Mouse (Mus musculus) heart, adult 11 months (tissue): ENCODE data around the gene 1700001C02Rik.

Source experiments
- DNase-seq: peaks from one replicate; pipeline ENCODE4 v3.0.0; 2022

The 1700001C02Rik gene

GRCm38 (mm10) chr5:30495288-30495687 is 29.4 kb downstream of the 1700001C02Rik start:
- no peak for DNase-seq

DNA sequence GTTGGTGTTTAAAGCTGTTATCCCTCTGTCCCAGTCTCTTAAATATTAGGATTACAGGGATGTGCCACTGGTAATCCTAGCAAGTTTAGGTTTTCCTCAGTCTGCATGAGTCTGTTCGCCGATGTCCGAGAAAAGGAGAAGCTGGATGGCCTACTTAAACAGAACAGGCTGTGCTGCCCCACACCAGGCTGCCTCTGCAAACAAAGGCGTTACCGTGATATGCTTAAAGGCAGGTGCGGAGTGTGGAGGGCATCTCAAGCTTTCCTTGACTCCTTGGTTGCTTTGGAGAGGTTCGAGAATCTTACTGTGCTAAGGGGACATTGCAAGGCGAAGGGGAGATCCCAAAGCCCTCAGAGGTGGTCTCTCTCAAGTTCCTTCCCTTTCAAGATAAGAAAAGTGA is 31.0 kb downstream of the 1700001C02Rik start:
- DNase-seq: no peak

DNA sequence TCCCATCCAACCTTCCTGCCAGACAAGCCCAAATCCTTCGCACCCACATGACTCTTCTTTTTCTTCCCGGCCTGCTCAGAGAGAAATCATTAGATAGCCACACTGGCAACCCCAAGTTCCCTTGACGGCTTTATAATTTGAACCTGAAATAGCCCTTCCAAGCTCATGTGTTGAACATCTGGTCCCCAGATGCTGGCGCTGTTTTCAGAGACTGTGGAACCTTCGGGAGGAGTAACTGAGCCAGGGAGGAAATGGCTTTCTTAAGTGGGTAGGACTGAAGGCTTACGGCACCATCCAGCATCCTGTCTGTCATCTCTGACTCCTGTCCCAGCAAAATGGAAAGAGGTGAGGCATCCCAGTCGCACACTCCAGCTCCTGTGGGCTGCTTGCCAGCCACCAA is 31.5 kb downstream of the 1700001C02Rik start:
- no peak for DNase-seq

GRCm38 (mm10) chr5:30513111-30513510 is 47.3 kb downstream of the 1700001C02Rik start:
- no peak for DNase-seq

- peak; percentile 93 for DNase-seq
Observed at GRCm38 (mm10) chr5:30516376-30516775, 50.5 kb downstream of the 1700001C02Rik start.

DNA sequence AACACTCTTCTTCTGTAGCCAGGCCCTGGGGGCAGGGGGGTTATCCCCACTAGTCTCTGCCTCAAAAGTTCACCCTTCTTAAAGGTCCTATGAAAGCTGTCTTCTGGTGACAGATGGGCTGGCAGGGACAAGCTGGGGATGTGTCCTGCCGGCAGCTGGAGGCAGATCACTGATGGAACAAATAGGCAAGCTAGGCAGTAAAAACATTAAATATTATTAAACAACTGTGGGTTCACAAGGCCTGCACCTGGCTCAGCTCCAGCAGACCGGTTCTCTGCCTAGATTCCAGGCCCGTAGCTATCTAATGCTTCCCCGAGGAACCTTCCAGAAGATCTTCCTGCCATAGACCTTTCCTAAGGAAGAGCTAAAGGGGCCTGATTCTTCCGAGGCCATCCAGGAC is 52.3 kb downstream of the 1700001C02Rik start:
- no peak for DNase-seq

GRCm38 (mm10) chr5:30518547-30518946 is 52.7 kb downstream of the 1700001C02Rik start:
- no peak for DNase-seq

DNA sequence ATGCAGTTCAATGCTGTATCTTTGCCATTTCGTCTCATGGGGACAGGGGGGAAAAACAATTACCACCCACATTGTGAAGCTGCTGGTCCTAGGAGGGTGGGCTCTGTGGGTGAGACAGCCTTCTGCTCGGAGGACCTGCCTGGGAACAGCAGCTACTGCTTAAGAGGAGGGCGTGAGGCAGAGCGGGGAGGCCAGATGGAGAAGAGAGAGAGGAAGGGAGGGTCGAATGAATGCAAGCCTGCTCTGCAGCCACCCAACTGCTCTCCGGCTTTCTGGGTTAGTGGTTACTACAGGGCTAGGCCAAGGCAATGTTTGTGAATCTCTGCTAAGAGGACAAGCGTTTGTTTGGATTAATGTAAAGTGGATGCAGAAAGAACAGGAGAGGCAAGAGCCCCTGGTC is 53.6 kb downstream of the 1700001C02Rik start:
- no peak for DNase-seq

GRCm38 (mm10) chr5:30520214-30520732 is 54.4 kb downstream of the 1700001C02Rik start:
- DNase-seq: no peak

- no peak for DNase-seq
Observed at GRCm38 (mm10) chr5:30522406-30522805, 56.6 kb downstream of the 1700001C02Rik start.

- DNase-seq: no peak
Observed at GRCm38 (mm10) chr5:30523131-30523530, 57.3 kb downstream of the 1700001C02Rik start.

GRCm38 (mm10) chr5:30524213-30524612 is 58.4 kb downstream of the 1700001C02Rik start:
- peak; percentile 90 for DNase-seq

GRCm38 (mm10) chr5:30525920-30526836 is 60.3 kb downstream of the 1700001C02Rik start:
- no peak for DNase-seq

- no peak for DNase-seq
Observed at GRCm38 (mm10) chr5:30527129-30527528, 61.3 kb downstream of the 1700001C02Rik start.

DNA sequence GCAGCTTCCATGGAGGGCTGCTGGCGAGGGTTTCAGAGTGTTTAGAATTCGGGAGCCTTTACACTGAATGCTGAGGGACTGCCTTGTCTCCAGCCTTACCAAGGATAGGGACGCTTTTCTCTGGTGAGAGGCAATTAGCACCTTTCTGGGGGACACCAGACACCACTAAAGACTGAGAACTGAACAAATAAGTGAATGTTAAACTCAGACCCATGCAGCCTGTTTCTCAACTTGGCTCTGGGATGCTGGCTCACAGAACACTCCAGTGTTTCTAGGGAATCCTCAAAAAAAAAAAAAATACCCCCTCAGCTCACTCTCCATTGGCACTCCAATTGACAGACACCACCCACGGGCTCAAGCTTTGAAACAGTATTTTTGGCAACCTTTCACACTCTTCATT is 63.1 kb downstream of the 1700001C02Rik start:
- DNase-seq: no peak
